Mouse (Mus musculus) CH12.LX (cell line): ENCODE results near the gene Hip1. TPM values are rescaled to one million over a fixed set of nuclear protein-coding genes. Genes with fewer than 3 reads are reported as not detected.

Experiments
- DNase-seq: peaks from one replicate; pipeline ENCODE4 v3.0.0-alpha.2; 2013; ENCODE audit errors: extremely low read depth
- H3K27ac ChIP-seq: 2 replicates; pipeline ENCODE4 v1.5.1; 2012; ENCODE audit warnings: low read depth, mild to moderate bottlenecking, control low read depth, moderate library complexity; ENCODE audit not compliant: insufficient read depth
- H3K27me3 ChIP-seq: replicated peaks from 2 replicates; pipeline ENCODE3; 2012; ENCODE audit warnings: inconsistent platforms
- H3K36me3 ChIP-seq, 2 experiments: replicated peaks in 1 of 2; 2 replicates each; pipeline versions ENCODE3 to v1.6.1; 2012; ENCODE audit warnings: inconsistent platforms in 1 of 2, low read length in 1 of 2, mild to moderate bottlenecking in 1 of 2, mixed read lengths in 1 of 2, moderate library complexity in 1 of 2; ENCODE audit not compliant: control insufficient read depth in 1 of 2, insufficient read depth in 1 of 2
- H3K4me1 ChIP-seq, 2 experiments: 2 replicates each; pipeline ENCODE4 v1.6.1; 2012; ENCODE audit warnings: inconsistent platforms in 1 of 2, moderate library complexity in 1 of 2; ENCODE audit not compliant: insufficient read depth in 2 of 2, control insufficient read depth in 1 of 2
- H3K4me2 ChIP-seq: 2 replicates; pipeline ENCODE4 v1.6.1; 2012; ENCODE audit warnings: low read depth, mild to moderate bottlenecking, control low read depth; ENCODE audit not compliant: poor library complexity, insufficient read depth, severe bottlenecking
- H3K4me3 ChIP-seq, 3 experiments: fragments of 150-350 bp in 1 of 3; sonication (generic) in 1 of 3; replicated peaks in 1 of 3; 2 replicates each; pipeline versions ENCODE3 to v1.5.1; 2011 to 2012; ENCODE audit warnings: low read depth in 2 of 3, low read length in 2 of 3, mild to moderate bottlenecking in 2 of 3, moderate library complexity in 2 of 3, control low read depth in 1 of 3, improper control_type of control experiment in 1 of 3, inconsistent platforms in 1 of 3, mixed read lengths in 1 of 3; ENCODE audit not compliant: poor library complexity in 1 of 3
- H3K79me2 ChIP-seq: replicated peaks from 2 replicates; pipeline ENCODE4 v1.6.1; 2012; ENCODE audit warnings: mild to moderate bottlenecking, moderate library complexity; ENCODE audit not compliant: control insufficient read depth, poor library complexity, insufficient read depth, severe bottlenecking; ENCODE audit errors: extremely low read depth
- H3K9ac ChIP-seq: 2 replicates; pipeline ENCODE4 v1.6.1; 2012; ENCODE audit warnings: low read depth, mild to moderate bottlenecking, control low read depth, moderate library complexity; ENCODE audit not compliant: insufficient read depth
- H3K9me3 ChIP-seq: replicated peaks from 2 replicates; pipeline ENCODE3; 2012; ENCODE audit warnings: low read length, inconsistent platforms, mixed read lengths
- BHLHE40 ChIP-seq: IDR thresholded peaks from 2 replicates; pipeline ENCODE4 v1.6.1; 2011; ENCODE audit warnings: mild to moderate bottlenecking, low read depth, low read length, improper control_type of control experiment
- CHD1 ChIP-seq: IDR thresholded peaks from 2 replicates; pipeline ENCODE4 v1.6.1; 2012; ENCODE audit warnings: low read depth, low read length, improper control_type of control experiment, inconsistent platforms
- CTCF ChIP-seq, 2 experiments: IDR thresholded peaks in 1 of 2; conservative IDR thresholded peaks in 1 of 2; 2 replicates each; pipeline ENCODE4 v1.5.1; 2011 to 2012; ENCODE audit warnings: low read depth in 2 of 2, low read length in 2 of 2, improper control_type of control experiment in 1 of 2, inconsistent platforms in 1 of 2, mild to moderate bottlenecking in 1 of 2, moderate library complexity in 1 of 2
- EP300 ChIP-seq: IDR thresholded peaks from 2 replicates; pipeline ENCODE4 v1.6.1; 2011; ENCODE audit warnings: low read length, improper control_type of control experiment
- IRF4 ChIP-seq: IDR thresholded peaks from 2 replicates; pipeline ENCODE4 v1.6.1; 2014; ENCODE audit warnings: low read depth, mild to moderate bottlenecking, inconsistent platforms, low read length, improper control_type of control experiment
- JUN ChIP-seq: IDR thresholded peaks from 2 replicates; pipeline ENCODE4 v1.6.1; 2011; ENCODE audit warnings: low read depth, mild to moderate bottlenecking, low read length, improper control_type of control experiment, moderate library complexity; ENCODE audit not compliant: insufficient read depth
- JUND ChIP-seq: conservative IDR thresholded peaks from 2 replicates; pipeline ENCODE4 v1.6.1; 2011; ENCODE audit warnings: low read depth, low read length, improper control_type of control experiment
- MAFK ChIP-seq: IDR thresholded peaks from 2 replicates; pipeline ENCODE4 v1.6.1; 2011; ENCODE audit warnings: low read length, improper control_type of control experiment; ENCODE audit not compliant: insufficient replicate concordance
- MYC ChIP-seq: IDR thresholded peaks from 2 replicates; pipeline ENCODE4 v1.6.1; 2011; ENCODE audit warnings: low read depth, mild to moderate bottlenecking, improper control_type of control experiment, low read length
- NELFE ChIP-seq: IDR thresholded peaks from 2 replicates; pipeline ENCODE4 v1.6.1; 2011; ENCODE audit warnings: low read depth, low read length, improper control_type of control experiment
- PAX5 ChIP-seq: IDR thresholded peaks from 2 replicates; pipeline ENCODE4 v1.6.1; 2012; ENCODE audit warnings: low read length, inconsistent platforms, mixed read lengths
- RAD21 ChIP-seq: IDR thresholded peaks from 2 replicates; pipeline ENCODE4 v1.6.1; 2011; ENCODE audit warnings: low read depth, mild to moderate bottlenecking, low read length, improper control_type of control experiment, moderate library complexity
- RCOR1 ChIP-seq: conservative IDR thresholded peaks from 2 replicates; pipeline ENCODE4 v1.6.1; 2012; ENCODE audit warnings: low read depth, mild to moderate bottlenecking, inconsistent platforms, low read length, improper control_type of control experiment
- SIN3A ChIP-seq: IDR thresholded peaks from 2 replicates; pipeline ENCODE4 v1.6.1; 2012; ENCODE audit warnings: low read length, improper control_type of control experiment, inconsistent platforms
- UBTF ChIP-seq: IDR thresholded peaks from 2 replicates; pipeline ENCODE4 v1.6.1; 2012; ENCODE audit warnings: low read depth, mild to moderate bottlenecking, inconsistent platforms, low read length, improper control_type of control experiment, moderate library complexity
- ZC3H11A ChIP-seq: IDR thresholded peaks from 2 replicates; pipeline ENCODE4 v1.6.1; 2012; ENCODE audit warnings: low read depth, mild to moderate bottlenecking, inconsistent platforms, low read length, improper control_type of control experiment
- dilution Hi-C: fragments of 300-500 bp; cut with MboI; formaldehyde crosslinking; loops from 2 replicates; pipeline ENCODE4 v1.14.3; 2020; ENCODE audit warnings: low sequenced_read_pairs; ENCODE audit not compliant: extremely low pct_unique_long_range_greater_than_20kb, extremely low pct_ligation_motif_present
- in situ Hi-C: fragments of 300-500 bp; cut with MboI; formaldehyde crosslinking; loops from 3 replicates; pipeline ENCODE4 v1.14.3; 2019; ENCODE audit warnings: low sequenced_read_pairs, low pct_ligation_motif_present, low pct_unique_long_range_greater_than_20kb, mixed read lengths
- polyA plus RNA-seq: library from polyadenylated mRNA; unstranded; fragments of >175 nt; gene quantifications from 2 replicates; pipeline ENCODE4 v1.2.1, GENCODE M21; 2012; ENCODE audit warnings: low read depth; ENCODE audit not compliant: insufficient read length
- total RNA-seq, 2 experiments: library from RNA; depleted of rRNA; stranded (reverse); fragments of 300-350 nt in 1 of 2; fragments of >200 nt in 1 of 2; gene quantifications; 2 replicates each; pipeline ENCODE4 v1.2.3; 2012 to 2014

Gene Hip1
- total and polyA plus RNA-seq, 3 experiments, result 2.2 to 6.4 (median 3.4) TPM

DNA sequence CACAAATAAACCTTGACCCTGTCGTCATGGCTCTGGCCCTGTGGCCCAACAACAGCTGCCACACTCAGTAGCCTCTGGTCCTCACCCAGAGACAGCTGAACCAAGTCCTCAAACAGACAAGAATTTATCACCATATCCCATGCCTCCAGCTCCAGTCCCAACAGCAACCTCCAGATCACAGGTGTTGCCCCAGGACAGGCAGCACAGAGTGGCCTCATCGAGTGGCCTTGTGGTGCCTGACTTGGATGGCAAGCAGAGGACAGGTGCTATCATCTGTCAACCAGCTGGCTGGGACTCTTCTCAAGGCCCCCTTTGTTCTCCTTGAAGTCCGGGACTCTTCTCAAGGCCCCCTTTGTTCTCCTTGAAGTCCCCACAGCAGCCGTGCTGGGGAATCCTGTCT is 31.8 kb downstream of the Hip1 start:
- dilution Hi-C loops, result no loop called here
- Histone ChIP-seq H3K9ac (no peak overlapping the region), H3K27me3 (no peaks in the 10 kb centered on the region), H3K27ac (no peak overlapping the region), H3K9me3 (peaks cover 11% of the 10 kb centered on the region), H3K79me2 (no peaks in the 10 kb centered on the region), H3K4me1 (no peaks in the 10 kb centered on the region), H3K4me3 (no peak overlapping the region), H3K4me2 (no peak overlapping the region), H3K36me3 (no peaks in the 10 kb centered on the region)
- no peak for DNase-seq
- in situ Hi-C loops, result no loop called here
- TF ChIP-seq RCOR1 (no peak), JUND (no peak), EP300 (no peak), IRF4 (no peak), PAX5 (no peak), ZC3H11A (no peak), UBTF (no peak), BHLHE40 (no peak), NELFE (no peak), MAFK (no peak), SIN3A (no peak), CHD1 (no peak), MYC (no peak)

DNA sequence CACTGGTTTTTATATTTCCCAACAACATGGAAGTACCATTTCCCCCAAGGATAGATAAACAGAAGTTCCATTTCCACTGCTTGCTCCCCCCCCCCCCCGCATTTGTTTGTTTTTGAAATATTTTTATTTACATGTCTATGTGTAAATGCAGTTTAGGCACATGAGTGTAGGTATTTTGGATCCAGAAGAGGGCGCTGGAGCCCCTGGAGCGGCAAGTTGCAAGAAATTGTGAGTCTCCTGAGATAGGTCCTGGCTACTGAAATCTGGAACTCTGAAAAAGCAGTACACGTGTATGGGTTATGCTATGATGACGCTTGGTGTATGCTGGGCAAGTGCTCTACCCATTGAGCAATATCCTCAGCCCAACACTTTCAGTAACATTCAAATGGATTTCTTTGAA is 33.8 kb downstream of the Hip1 start:
- Histone ChIP-seq H3K9me3 (peaks cover 14% of the 10 kb centered on the region), H3K27me3 (no peaks in the 10 kb centered on the region), H3K4me2 (no peak overlapping the region), H3K4me3 (no peak overlapping the region), H3K27ac (no peak overlapping the region), H3K36me3 (no peaks in the 10 kb centered on the region), H3K4me1 (no peaks in the 10 kb centered on the region), H3K79me2 (no peaks in the 10 kb centered on the region), H3K9ac (no peak overlapping the region)
- dilution Hi-C loops, result no loop called here
- no peak for DNase-seq
- TF ChIP-seq CTCF (conservative IDR thresholded peaks at IDR 0.05 in 1 of 2, IDR thresholded peaks at IDR 0.05 in 1 of 2; ENCODE audit: low read depth in 2 of 2, low read length in 2 of 2) (peak in 1 of 2 experiments; percentile 57; a peak in 2 of 4 replicates), JUN (no peak), ZC3H11A (no peak), RAD21 (peak; percentile 41), SIN3A (no peak), MYC (no peak), EP300 (no peak)
- in situ Hi-C loops, result no loop called here
